Mouse (Mus musculus) midbrain, embryonic 11.5 days (tissue): Measurements from ENCODE around the gene Stac3. TPM values are rescaled to one million over a fixed set of nuclear protein-coding genes. Genes with fewer than 3 reads are reported as not detected.

Experiments
- ATAC-seq: fragments of 200-750 bp; cut with Nextera tagmentation; 2 replicates; pipeline ENCODE4 v1.8.0; 2017; ENCODE audit warnings: moderate TSS enrichment, moderate library complexity; ENCODE audit not compliant: low FRiP score
- DNase-seq: peaks from one replicate; pipeline ENCODE4 v3.0.0; 2015; ENCODE audit warnings: low spot score; ENCODE audit errors: missing footprints
- H3K27ac ChIP-seq: fragments of 300-500 bp; sonication (generic); 2 replicates; pipeline ENCODE4 v1.5.1; 2014; ENCODE audit warnings: low read depth, low read length
- H3K27me3 ChIP-seq: fragments of 300-500 bp; sonication (generic); 2 replicates; pipeline ENCODE4 v1.6.1; 2014; ENCODE audit warnings: mild to moderate bottlenecking, low read length, moderate library complexity, mixed read lengths; ENCODE audit not compliant: control insufficient read depth, insufficient read depth
- H3K36me3 ChIP-seq: fragments of 300-500 bp; sonication (generic); 2 replicates; pipeline ENCODE4 v1.6.1; 2014; ENCODE audit warnings: mild to moderate bottlenecking, low read length, moderate library complexity, mixed read lengths; ENCODE audit not compliant: control insufficient read depth, insufficient read depth
- H3K4me1 ChIP-seq: fragments of 300-500 bp; sonication (generic); 2 replicates; pipeline ENCODE4 v1.6.1; 2014; ENCODE audit warnings: low read length; ENCODE audit not compliant: control insufficient read depth, insufficient read depth
- H3K4me2 ChIP-seq: fragments of 300-500 bp; sonication (generic); 2 replicates; pipeline ENCODE4 v1.6.1; 2014; ENCODE audit warnings: mild to moderate bottlenecking, moderate library complexity
- H3K4me3 ChIP-seq: fragments of 300-500 bp; sonication (generic); 2 replicates; pipeline ENCODE4 v1.5.1; 2014; ENCODE audit warnings: low read depth, low read length
- H3K9ac ChIP-seq: fragments of 300-500 bp; sonication (generic); 2 replicates; pipeline ENCODE4 v1.6.1; 2014; ENCODE audit warnings: low read length
- H3K9me3 ChIP-seq: fragments of 300-500 bp; sonication (generic); 2 replicates; pipeline ENCODE4 v1.6.1; 2016; ENCODE audit warnings: low read length; ENCODE audit not compliant: control insufficient read depth
- WGBS: fragments of 180-500 bp; shearing (Covaris S2); extraction: QIAGEN DNeasy Blood & Tissue Kit; methylation state at CpG from one replicate; pipeline ENCODE4 v1.1.7; 2014; 5-methylcytosine and 5-hydroxymethylcytosine counted together
- polyA plus RNA-seq: library from polyadenylated mRNA; unstranded; fragments of >200 nt; fragmentation: Nextera tagmentation; extraction: Ambion mirVana; gene quantifications from 2 replicates; pipeline ENCODE4 v1.2.1, GENCODE M21; 2014

The Stac3 gene
- polyA plus RNA-seq, 1 experiment from 2014 or later, result 0.14 TPM

DNA sequence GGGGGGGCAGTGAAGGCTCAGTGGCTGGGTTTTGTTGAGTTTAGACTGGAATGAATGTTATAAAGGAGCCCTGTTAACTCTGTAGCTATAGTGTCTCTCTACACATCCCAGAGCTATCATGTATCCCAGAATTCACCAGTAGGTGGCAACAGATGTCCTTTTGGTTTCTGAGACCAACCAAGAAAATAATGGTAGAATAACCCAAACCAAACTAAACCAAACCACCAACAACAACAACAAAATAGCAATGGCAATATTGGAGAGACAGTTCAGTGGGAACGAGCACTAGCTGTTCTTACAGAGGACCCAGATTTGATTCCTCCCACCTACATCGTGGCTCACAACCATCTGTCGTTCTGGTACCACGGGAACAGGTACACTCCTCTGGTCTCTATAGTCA, 22.4 kb upstream of the Stac3 start:
- DNase-seq (peak; percentile 83), ATAC-seq (no peak)
- Histone ChIP-seq H3K4me3 (no peak overlapping the region), H3K9ac (no peak overlapping the region), H3K27ac (no peak overlapping the region), H3K9me3 (no peaks in the 10 kb centered on the region), H3K4me2 (no peak overlapping the region), H3K4me1 (no peaks in the 10 kb centered on the region), H3K36me3 (no peaks in the 10 kb centered on the region), H3K27me3 (no peaks in the 10 kb centered on the region)
- WGBS, result 94% methylated on average over 4 of the region's 4 CpGs

DNA sequence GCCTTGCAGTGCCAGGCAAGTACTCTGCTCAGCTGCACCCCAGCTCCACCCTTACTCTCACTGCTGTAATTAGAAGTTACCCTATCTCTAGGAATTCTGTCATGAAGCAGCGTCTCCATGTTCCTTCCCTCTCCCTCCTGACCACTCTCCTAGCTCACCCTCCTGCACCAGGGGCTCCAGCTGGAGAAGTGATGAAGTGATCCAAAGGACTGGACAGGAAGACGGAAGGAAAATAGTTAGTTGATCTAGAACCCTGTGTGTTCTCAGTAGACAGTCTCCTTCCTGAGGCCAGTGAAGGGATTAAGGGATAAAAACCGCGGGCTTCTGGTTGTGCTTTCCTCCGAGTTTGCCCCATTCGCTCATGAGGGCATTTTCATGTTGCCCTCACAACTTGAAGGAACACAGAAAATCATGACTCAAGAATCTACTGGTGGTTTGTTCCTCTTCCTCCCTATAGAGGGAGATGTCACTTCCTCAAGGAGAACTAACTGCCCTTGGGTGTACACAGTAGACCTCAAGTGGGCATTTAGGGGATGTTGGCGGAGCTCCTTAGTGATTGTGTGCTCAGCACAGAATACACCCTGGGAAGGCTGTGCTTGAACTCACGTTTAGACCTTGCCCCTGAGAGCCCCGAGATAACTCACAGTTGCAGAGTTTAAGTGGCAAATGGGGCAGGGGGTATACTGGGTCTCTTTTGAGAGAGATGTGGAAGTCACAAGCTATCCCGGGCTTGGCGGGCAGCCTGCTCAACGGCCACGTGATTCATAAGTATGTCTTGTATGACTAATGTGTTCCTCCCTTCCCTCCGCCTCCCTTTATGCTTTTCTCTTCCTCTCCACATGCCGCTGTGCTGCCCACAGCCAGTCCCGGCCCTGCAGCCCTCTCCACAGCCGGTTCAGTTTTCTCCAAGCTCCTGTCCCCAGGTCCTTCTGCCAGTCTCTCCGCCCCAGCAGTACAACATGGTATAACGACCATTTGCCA, 20.4 kb upstream of the Stac3 start:
- WGBS, result 90% methylated on average over 19 of the region's 19 CpGs
- ATAC-seq (no peak), DNase-seq (peak; percentile 45)
- H3K9me3 ChIP-seq, result no peaks in the 10 kb centered on the region
- H3K36me3 ChIP-seq, result no peaks in the 10 kb centered on the region
- H3K27ac ChIP-seq, result no peak overlapping the region
- no peaks in the 10 kb centered on the region for H3K4me1 ChIP-seq
- no peak overlapping the region for H3K4me3 ChIP-seq
- H3K4me2 ChIP-seq, result no peak overlapping the region
- H3K9ac ChIP-seq, result no peak overlapping the region
- H3K27me3 ChIP-seq, result no peaks in the 10 kb centered on the region

DNA sequence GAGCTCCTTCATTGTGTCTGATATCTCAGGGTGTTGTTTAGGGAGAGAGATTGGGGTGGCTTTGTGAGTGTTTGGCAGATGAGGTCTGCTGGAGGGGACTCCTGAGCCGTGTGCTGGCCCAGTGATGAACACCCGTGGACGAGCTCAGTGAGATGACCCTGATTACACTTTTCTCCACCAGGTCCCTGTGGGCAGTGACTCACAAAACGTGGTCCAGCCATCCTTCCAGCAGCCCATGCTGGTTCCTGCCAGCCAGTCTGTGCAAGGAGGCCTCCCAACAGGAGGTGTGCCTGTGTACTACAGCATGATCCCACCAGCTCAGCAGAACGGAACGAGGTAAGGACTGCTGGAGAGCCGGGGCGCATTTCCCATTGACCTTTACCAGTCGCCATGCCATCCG, 16.3 kb upstream of the Stac3 start:
- ATAC-seq (no peak), DNase-seq (no peak)
- H3K27ac ChIP-seq, result no peak overlapping the region
- H3K27me3 ChIP-seq, result no peaks in the 10 kb centered on the region
- H3K4me3 ChIP-seq, result no peak overlapping the region
- 91% methylated on average over 10 of the region's 10 CpGs for WGBS
- no peaks in the 10 kb centered on the region for H3K9me3 ChIP-seq
- H3K9ac ChIP-seq, result no peak overlapping the region
- peaks cover 6% of the 10 kb centered on the region for H3K36me3 ChIP-seq
- no peaks in the 10 kb centered on the region for H3K4me1 ChIP-seq
- no peak overlapping the region for H3K4me2 ChIP-seq

DNA sequence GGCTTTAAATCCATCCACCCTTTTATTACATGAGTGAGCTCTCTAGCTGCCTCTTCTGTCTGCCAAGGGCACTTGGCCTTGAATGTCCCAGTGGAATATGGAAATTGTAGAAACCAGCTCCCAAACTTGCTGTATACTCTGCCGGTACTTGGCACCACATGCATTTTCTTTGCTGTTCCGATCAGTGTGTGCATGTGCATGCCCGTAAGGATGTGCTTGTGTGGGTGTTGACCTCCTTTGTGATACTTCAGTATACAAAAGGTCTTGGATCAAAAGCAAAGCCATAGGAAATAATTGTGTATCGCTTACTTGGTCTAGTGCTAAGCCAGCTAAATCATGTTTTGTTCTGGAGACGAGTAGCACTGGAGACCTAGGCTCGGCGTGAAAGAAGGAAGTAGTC, 12.6 kb upstream of the Stac3 start:
- Histone ChIP-seq H3K9me3 (no peaks in the 10 kb centered on the region), H3K27ac (no peak overlapping the region), H3K27me3 (no peaks in the 10 kb centered on the region), H3K9ac (no peak overlapping the region), H3K4me2 (no peak overlapping the region), H3K4me1 (no peaks in the 10 kb centered on the region), H3K4me3 (no peak overlapping the region), H3K36me3 (peaks cover 12% of the 10 kb centered on the region)
- DNase-seq, result no peak
- WGBS, result 91% methylated on average over 7 of the region's 7 CpGs
- no peak for ATAC-seq

DNA sequence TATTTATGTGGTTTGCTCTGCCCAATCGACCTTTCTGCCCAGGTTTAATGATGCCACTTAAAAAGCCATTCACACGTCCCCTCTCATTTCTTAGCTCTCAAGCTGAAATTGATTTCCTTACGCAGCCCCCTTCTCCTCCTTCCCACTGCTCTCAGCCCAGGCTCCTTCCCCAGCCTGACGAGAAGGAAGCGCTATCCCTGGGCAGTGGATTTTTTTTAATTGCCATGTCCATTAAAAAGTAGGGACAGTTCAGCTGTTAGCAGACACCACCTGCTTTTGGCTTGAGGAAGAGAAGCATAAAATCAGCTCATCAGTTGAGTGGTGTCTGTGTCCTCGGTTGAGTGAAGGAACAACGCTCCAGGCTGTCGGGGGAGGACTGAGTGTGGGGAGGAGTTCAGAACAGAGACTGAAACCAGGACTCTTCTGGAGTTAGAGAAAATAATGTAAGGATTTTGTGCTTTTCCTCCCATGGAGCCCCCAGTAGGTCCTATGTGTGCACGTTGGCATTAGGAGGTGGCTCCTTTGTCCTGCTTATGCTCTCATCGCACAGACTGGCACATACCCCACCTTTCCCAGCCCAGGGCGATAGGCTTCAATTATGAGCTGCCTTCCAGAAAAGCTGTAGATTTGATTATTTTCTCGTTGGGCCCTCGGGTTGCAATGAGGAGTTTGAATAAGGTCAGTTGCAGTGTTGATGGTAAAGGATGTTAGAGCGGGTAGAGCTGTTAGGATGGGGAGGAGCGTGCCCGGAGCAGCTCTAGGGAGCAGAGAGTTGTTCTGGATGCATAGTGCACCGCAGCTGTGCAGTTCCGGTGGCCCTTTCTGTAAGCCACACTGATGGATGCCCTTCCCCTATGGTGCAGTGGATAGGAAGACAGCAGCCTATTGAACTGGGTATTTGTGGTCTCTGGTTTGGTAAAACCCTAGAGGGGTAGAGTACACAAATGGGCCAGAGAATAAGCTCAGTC, 11.0 kb upstream of the Stac3 start:
- no peaks in the 10 kb centered on the region for H3K4me1 ChIP-seq
- H3K36me3 ChIP-seq, result peaks cover 22% of the 10 kb centered on the region

DNA sequence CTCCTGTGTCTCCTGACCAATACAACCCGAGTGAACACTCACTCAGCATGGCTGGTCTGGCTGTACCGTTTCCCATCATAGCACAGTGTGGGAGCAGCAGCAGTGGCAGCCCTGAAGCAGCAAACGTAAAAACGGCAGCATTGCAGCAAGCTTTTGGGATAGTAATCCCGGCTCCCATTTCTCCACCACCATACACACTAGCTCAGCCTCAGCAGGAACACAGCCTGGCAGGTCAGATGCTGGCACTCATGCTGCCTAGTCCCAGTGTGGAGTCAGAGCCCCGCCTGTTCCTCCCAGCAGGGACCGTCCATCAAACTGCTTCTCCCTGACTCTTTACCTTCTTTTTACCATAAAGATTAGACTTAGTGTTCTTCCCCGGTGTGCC, 10.4 kb upstream of the Stac3 start:
- H3K4me2 ChIP-seq, result no peak overlapping the region
- H3K9me3 ChIP-seq, result no peaks in the 10 kb centered on the region
- no peak overlapping the region for H3K27ac ChIP-seq
- H3K4me1 ChIP-seq, result no peaks in the 10 kb centered on the region
- H3K9ac ChIP-seq, result no peak overlapping the region
- H3K4me3 ChIP-seq, result no peak overlapping the region
- peaks cover 24% of the 10 kb centered on the region for H3K36me3 ChIP-seq
- DNase-seq (peak; percentile 68), ATAC-seq (no peak)
- H3K27me3 ChIP-seq, result no peaks in the 10 kb centered on the region
- 67% methylated on average over 8 of the region's 8 CpGs for WGBS

More for the DNA sequence above, 11.0 kb upstream of the Stac3 start:
- ATAC-seq (no peak), DNase-seq (peak; percentile 82)
- no peak overlapping the region for H3K27ac ChIP-seq
- H3K9ac ChIP-seq, result no peak overlapping the region
- H3K9me3 ChIP-seq, result no peaks in the 10 kb centered on the region
- no peak overlapping the region for H3K4me2 ChIP-seq
- H3K27me3 ChIP-seq, result no peaks in the 10 kb centered on the region
- WGBS, result 88% methylated on average over 18 of the region's 18 CpGs
- H3K4me3 ChIP-seq, result no peak overlapping the region

DNA sequence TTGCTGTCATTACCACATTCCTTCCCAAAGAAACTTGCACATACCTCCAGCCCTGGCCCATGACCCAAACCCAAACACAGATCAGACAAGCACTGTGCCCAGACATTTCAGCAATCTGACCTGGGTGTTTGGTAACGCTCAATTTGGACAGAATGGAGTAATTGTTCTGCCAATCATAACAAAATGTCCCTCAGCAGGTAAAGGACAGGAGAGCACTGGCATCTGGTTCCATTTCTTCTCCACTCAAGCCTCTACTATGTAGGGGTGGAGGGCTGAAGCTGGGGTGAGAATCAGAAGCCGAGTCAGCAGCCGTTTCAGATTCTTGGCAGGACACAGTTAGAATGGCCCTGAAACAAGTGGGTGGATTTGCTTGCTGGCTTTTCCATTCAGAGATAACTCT, 9.4 kb upstream of the Stac3 start:
- Histone ChIP-seq H3K36me3 (peaks cover 24% of the 10 kb centered on the region), H3K4me2 (no peak overlapping the region), H3K4me1 (no peaks in the 10 kb centered on the region), H3K9ac (no peak overlapping the region), H3K27ac (no peak overlapping the region), H3K4me3 (no peak overlapping the region), H3K9me3 (no peaks in the 10 kb centered on the region), H3K27me3 (no peaks in the 10 kb centered on the region)
- peak; percentile 4 for DNase-seq
- 94% methylated on average over 3 of the region's 3 CpGs for WGBS
- ATAC-seq, result no peak

DNA sequence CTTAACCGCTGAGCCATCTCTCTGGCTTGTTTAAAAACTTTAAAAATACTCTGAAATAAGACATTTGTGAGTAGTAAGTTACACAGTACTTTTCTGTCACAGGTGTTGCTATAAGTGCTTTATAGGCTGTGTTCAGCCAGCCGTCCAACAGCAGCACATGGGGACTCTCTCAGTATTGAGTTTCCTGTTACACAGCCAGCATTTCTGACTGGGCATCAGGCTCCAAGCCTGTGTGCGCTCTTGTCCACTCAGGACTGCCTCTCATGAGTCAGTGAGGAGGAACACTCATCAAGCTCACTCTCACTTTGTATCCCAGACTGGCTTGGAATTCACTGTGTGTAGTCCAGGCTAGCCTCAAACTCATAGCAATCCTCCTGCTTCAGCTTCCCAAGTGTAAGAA, 5.3 kb upstream of the Stac3 start:
- no peaks in the 10 kb centered on the region for H3K9me3 ChIP-seq
- 96% methylated on average over 3 of the region's 3 CpGs for WGBS
- H3K36me3 ChIP-seq, result peaks cover 22% of the 10 kb centered on the region
- H3K4me3 ChIP-seq, result no peak overlapping the region
- ATAC-seq (no peak), DNase-seq (peak; percentile 73)
- no peaks in the 10 kb centered on the region for H3K4me1 ChIP-seq
- H3K9ac ChIP-seq, result no peak overlapping the region
- H3K27me3 ChIP-seq, result no peaks in the 10 kb centered on the region
- no peak overlapping the region for H3K27ac ChIP-seq
- H3K4me2 ChIP-seq, result no peak overlapping the region

DNA sequence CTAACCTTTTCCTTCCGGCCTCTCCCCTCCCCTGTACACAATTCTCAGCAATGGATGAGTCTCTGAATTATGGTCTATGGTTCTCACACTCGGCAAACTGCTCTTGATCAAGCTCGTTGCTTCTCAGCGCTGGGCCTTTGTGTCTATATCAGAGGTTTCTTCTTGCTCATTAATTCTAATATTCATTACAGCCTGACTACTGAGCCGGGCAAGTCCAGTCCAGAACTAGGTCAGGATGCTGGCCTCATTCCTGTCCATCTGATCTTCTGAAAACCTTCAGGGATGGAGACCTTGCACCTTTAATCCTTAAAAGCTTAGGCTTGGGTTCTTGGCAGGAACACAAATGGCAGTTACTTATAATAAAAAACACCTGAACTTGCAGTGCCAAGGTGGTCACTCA, 2.0 kb upstream of the Stac3 start:
- H3K27me3 ChIP-seq, result no peaks in the 10 kb centered on the region; the same call in 1 of the 2 replicates
- H3K9me3 ChIP-seq, result no peaks in the 10 kb centered on the region
- no peak for ATAC-seq
- H3K4me2 ChIP-seq, result no peak overlapping the region
- no peaks in the 10 kb centered on the region for H3K4me1 ChIP-seq
- no peak for DNase-seq
- H3K27ac ChIP-seq, result no peak overlapping the region
- H3K9ac ChIP-seq, result no peak overlapping the region
- 89% methylated on average over 5 of the region's 5 CpGs for whole genome bisulfite sequencing
- H3K4me3 ChIP-seq, result no peak overlapping the region
- peaks cover 15% of the 10 kb centered on the region for H3K36me3 ChIP-seq
